Mouse (Mus musculus) thymus, postnatal 14 days (tissue): ENCODE measurements around the gene Inpp5f.
"Not testable (repeated sequence)": the region's sequence is repeated elsewhere in the genome, so short reads cannot be mapped to it uniquely, and the experiment has no call there.

Source experiments
- DNase-seq: peaks from one replicate; pipeline ENCODE4 v3.0.0; 2021

Inpp5f gene

DNA sequence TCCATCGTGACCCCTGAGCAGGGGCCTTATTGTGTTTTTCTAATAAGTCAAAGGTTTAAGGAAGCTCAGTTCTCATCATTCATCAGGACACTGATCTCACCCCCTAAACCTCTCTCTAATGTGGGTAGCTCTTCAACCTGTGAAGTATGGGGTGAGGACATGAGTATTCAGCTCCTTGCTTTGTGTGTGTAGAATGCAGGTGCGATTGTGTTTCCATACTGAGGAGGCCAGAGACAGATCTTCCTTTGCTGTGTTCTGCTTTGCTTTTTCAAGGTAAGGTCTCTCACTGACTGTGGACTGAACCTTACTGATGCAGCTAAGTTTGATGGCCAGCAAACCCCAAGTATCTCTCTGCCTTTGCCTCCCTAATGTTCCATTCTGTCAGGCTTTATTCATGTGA, 14.9 kb upstream of the Inpp5f start:
- no peak for DNase-seq

DNA sequence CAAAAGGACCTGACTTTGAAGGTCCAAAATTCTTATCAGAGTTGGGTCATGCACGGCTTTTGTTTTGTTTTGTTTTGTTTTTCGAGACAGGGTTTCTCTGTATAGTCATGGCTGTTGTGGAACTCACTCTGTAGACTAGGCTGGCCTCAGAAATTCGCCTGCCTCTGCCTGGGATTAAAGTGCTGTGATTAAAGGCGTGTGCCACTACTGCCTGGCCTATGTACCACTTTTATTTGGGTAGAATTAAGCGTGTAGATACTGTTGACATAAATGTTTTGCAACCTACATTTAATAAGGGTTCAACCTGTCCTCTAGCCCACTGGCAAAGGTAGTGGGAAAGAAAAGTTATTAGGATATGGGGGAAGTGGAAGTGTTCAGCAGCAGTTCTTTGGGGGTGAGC, 12.1 kb upstream of the Inpp5f start:
- DNase-seq = no peak

DNA sequence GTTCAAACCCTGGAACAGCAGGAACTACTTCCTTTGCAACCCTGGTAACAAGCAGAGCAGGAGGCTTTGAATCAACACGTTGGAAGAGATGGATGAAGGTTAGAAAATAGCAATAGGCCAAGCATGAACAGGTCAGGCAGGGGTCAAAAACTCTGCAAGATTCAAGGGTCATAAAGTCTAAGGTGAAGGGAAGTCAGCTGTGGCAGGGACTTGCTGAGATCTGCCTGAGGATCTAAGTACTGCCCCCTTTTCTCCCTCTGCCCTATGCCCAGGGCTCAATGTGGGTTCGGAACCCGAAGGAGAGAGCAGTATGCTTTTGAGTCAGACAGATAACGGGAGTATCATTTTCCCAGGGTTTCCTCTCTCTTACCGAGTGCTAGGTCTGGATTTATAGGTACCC, 9.3 kb upstream of the Inpp5f start:
- DNase-seq = no peak

DNA sequence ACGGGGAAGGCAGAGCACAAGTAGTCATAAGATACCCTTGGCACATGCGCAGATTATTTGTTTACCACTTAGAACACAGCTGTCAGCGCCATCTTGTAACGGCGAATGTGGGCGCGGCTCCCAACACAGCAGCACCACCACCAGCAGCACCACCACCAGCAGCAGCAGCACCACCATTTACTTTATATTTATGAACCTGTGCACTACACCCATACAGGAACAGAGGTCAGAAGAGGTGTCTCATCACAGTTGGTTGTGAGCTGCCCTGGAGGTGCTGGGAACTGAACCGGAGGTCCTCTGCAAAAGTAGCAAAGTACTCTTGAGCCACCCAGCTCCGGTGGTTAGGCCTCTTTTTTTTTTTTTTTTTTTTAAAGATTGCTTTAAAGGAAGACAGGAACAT, 1.2 kb upstream of the Inpp5f start:
- DNase-seq = not testable (repeated sequence)

DNA sequence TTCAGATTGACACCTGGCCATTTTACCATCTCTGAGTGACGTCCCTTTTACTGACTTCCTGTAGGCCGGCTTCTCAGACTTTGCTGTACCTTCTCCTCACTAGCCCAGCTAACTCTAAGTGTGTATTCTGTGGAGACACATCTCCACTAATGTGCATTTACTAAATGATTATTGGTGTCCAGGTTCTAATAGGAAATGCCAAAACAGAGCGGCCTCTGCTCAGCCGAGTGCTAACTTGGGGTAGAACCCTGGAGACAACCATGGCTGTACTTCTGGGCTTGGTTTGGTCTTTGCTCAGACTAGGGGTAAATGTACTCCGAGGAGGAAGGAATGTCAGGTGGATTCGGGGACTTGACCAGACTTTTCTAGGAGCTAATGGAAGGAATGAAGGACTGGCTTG, 638 bp upstream of the Inpp5f start:
- no peak for DNase-seq

DNA sequence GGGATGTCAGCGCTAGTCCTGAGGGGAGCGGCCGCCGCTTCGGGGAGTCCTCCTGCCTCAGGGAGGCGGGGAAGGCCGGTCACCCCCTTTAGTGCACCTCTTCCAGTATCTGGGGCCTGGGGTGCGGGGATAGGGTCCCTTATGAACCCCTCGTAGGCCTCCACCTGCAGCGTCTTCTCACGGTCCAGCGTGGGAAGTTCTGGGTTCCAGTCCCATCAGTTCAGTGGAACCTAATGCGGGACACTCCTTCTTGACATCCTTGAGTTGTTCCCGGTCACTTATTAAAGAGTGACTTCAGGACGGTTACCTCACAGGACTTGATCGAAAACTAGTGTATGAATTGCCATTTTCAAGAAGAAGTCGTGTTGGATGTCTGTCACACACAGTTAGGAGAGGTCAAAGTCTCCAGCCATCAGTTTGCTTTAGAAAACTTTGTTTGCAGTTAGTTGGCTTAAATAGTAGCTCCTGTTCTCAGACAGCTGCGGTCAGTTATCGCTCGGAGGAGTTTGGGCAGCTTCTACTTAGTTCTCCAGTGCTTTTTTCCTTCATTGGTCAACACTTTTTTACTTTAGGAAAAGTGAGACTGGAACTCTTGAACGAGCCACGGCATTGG, 777 bp downstream of the Inpp5f start:
- DNase-seq = no peak

DNA sequence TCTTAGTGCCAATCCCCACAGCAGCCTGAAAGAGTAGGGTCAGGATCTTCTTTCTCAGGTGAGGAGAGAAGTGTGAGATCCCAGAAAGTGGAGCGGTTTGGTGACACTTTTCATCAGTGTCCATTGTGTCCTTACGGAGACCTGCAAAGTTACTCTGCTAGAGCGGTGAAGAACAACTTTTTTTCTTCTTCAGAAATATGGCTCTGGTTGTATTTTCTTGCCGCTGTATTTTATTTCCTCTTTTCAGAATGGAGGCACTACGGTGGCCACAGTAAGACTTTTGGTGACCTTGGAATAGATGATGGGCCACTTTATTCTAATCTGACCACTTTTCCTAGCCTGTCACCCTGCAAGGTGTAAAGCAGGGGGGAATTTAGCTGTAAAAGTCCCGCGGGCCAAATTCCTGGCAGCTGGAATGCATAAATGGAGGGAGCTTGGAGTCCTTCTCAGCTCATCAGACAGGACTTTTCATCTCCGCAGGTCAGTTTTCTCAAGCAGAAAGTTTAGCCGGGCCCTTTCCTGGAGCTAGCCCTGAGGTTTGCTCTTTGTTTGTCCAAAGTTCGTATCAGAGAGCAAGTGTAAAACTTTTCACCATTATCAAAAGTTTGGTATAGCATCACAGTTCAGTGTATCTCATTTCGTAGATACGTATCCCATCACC, 1.5 kb downstream of the Inpp5f start:
- no peak for DNase-seq

DNA sequence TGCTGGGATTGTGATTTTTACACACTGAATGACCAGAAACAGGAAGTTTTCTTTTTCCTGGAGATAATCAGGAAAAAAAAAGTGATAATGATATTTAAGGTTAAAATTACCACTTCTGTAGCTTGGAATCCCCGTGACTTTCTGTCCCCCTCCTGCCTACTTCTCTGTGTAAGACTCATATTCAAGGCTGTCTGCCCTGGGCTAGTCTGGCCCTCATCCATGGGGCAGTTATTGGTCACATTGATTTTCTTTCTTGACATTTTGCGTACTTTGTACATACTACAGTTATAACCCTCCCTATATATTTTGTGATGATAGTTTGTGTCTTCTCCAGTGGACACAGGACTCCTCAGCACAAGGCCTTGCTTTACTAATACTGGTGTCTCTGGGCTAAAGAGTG, 2.5 kb downstream of the Inpp5f start:
- no peak for DNase-seq

DNA sequence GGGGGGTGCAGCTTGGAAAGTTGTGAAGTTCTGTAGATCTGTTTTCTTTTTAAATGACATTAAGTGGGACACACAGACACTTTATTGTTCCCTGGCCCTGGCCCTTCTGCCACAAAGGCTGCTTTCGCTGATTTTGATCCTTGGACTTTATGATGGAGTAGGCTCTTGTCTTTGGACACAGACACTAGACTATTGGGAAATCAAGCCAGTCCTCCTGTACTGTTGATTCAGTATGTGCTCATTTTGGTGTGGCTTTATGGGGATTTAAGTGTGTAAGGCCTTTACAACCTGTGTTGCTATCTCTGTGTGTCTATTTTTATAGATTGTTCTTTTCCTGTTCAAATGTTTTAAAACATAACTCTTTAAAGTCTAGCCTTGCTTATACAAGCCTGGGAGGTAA, 6.5 kb downstream of the Inpp5f start:
- DNase-seq = no peak

DNA sequence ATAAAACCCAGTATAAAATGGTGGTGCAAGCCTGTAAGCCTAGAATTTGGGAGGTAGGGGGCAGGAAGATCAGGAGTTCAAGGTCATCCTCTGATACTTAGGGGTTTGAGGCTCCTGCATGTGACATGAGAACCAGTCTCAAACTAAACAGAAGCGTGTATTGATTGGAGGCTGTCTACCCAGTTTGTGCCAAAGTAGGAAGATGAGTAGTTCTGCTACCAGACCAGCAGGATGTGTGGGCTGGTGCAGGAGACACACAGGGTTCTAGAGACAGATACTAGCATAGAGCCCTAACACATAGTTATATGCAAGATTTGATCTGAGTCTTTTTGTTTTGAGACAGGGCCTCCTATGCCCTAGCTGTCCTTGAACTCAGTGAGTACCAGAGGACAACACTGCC, 9.1 kb downstream of the Inpp5f start:
- no peak for DNase-seq

DNA sequence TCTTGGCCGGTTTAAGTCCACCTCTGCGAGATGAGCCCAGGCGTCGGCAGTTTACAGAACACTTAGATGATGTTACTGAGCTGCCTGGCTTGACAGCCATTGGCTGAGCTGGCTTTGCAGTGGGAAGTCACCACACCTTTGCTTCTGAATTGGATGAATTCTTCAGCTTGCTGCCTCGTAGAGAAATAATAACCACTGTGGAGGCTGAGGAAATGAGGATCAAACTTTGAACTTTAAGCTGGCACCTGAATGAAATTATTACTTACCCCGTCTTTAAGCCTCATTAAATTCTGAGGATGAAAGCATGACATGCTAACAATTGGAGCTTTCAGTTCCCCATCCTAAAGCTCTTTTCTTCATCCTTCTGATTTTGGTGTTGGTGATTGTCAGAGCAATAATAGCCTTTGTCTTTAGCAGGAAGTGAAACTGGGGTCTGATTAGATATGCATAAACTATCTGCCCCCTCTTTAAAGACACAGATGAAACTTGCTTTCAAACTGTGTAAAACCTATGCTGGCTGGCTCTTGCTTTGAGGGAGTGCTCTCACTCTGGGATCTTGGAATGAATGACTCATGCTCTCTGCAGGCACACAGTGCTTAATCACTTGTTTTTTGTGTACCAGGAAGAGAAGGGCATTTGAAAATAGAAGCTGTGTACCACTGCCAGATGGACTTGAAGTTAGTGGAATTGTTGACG, 11.3 kb downstream of the Inpp5f start:
- DNase-seq = no peak

DNA sequence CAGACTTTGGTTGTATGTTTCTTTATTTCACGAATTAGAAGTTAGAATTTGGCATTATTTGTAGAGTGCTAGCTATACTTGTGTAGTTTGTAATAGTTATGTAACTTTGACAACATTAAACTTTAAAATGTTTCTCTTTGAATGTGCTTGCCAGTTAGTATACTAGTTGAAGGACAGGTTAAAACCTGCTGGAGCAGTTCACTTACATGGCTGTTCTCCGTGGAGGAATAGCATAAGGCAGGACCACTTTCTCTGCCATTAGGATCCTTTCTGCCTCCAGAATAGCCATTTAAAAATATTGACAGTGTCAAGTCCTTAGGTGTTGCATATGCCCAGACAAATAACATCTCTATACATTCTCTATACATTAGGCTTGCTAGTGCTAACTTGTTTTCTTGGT, 11.9 kb downstream of the Inpp5f start:
- no peak for DNase-seq

DNA sequence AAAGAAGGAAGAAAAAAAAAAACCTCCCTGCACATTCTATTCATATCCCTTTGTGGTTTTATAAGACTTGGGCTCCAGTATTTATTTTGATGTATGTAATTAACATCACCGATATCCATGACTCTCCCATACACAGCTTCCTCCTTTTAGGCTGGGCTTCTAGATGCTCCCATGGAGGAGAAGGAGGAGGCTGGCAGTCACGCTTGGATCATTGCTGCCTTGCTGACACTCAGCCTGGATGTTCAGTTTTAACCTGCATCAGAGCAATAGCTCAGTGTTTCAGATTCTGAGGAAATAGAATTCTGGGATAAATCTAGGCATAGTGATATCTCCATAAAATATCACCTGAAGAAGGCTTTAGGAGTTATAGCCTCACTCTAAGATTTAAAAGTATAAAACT, 14.3 kb downstream of the Inpp5f start:
- DNase-seq = no peak

DNA sequence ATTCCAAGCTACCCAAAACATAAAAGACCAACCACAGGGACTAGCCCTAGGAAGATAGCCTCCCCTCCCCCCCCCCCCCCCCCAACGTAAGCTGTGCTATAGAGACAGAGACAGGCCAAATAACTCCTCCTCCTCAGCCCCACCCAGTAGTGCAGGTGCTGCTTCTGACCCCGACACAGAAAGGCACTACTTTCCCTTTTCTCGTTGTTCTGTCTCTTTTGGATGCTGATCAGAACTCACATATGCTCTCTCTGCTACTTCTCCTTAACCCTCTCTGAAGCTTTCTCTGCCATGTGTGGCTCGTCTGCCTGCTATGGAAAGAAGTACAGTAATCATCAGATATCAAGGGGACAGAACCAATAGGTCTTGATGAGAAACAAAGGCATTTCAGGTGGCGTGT, 15.5 kb downstream of the Inpp5f start:
- peak; percentile 28 for DNase-seq

DNA sequence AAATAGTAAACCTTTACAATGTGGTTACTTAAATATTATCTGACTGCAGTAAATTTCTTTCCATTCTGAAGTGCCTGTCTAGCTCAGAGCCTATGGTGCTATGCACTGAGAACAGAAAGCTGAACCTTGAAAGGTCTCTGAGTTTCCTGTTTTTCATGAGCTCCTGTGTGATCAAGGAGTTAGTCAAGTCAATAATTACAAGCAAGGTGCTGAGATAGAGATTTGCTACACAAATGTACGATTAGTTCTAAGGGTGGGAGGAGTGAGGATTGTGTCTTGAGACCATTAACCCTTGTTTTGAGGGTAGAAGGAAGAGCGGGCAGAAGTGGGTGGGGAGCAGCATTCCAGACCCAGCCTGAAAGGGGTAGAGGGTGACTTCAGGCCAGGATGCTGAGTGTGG, 16.1 kb downstream of the Inpp5f start:
- DNase-seq = no peak

DNA sequence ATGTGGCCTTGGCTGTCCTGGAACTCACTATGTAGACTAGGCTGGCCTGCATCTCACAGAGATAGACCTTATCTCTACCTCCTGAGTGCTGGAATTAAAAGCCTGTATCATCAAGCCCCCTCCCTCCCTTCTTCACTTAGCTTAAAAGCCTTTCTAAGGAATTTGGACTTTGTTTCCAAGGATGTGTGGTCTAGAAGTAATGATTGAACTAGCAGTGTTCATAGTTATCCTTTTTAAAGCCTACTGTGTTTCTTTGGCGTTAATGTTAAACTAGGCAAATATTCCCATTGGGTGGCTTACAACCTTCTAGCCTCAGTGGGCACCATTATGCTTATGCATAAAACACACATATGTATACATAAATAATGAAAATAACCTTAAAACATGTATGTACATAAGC, 16.6 kb downstream of the Inpp5f start:
- DNase-seq = no peak

DNA sequence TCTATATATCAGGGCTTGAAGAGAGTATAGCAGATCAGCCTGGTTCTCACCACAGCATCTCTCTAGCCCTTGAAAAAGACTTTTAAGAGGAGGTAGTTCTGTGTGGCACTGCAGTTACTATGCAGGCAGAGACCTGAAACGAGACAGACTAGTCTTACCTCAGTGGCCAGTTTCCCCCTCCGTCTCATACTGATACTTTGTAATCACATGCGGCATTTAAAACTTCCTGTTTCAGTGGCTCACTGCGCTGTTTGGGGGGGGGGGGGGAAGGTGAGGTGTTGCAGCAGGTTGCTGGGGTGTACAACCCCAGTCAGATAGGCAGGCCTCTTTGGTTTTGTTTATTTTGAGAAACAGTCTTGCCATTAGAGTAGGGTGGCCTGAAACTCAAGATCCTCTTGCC, 22.0 kb downstream of the Inpp5f start:
- DNase-seq = peak; percentile 28

DNA sequence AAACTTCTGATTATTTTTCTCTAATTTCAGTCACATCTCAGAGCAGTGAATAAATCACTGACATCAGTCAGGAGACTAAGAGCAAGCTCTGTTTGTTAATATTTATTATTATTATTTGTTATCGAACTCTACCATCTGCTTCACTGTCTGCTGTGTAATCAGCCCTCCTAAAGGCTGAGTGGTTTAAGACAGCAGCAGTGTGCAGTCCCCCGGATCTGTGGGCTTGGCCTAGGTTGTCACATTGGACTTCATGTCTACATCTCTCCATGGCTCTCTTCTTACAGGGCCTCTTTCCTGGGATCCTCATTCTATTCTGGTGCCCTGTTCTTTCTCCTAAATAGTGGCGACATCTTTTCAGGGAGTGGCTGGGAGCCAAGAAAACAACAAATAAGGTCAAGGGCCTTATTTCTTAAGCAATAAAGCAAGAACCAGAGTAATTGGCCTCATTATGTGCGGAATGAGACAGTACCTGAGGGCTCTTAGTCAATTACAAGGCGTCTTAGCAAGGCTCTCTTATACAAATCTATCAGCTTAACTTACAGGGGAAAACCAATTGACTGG, 28.9 kb downstream of the Inpp5f start:
- no peak for DNase-seq

DNA sequence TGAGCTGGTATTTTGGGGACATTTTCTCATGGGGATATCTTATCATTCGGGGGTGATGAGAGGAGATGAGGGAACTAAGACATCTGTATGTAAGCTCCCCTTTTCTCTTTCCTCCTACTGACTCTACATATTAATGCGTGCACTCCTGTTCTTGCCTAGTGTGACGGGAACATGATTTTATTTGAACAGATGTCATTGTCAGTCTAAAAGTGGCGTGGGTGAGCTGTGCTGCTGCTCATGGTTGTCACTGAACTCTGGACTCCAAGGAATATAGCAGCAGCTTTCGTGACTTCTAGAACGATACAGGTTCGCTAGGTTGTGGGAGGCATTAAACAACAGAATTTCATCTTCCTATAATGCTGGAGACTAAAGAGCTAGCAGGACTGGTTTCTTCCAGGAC, 30.4 kb downstream of the Inpp5f start:
- DNase-seq = no peak

DNA sequence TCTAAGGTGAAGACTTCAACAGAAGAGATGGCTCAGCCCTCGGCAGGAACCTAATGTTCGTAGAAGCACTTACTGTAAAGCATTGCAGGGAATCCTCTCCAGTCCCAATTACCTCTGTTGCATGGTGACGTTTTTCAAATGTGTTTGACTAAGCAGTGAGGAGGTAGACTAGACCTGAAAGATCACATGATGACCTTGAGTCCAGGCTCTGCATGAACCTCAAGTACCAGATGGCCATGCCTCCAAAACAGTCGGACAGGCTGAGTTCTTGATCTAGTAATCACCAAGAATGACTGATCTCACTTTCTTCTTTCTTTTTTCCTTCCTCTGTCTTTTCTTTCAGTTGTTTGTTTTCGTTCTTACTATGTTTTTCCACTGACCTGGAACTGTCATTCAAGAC, 31.3 kb downstream of the Inpp5f start:
- no peak for DNase-seq

DNA sequence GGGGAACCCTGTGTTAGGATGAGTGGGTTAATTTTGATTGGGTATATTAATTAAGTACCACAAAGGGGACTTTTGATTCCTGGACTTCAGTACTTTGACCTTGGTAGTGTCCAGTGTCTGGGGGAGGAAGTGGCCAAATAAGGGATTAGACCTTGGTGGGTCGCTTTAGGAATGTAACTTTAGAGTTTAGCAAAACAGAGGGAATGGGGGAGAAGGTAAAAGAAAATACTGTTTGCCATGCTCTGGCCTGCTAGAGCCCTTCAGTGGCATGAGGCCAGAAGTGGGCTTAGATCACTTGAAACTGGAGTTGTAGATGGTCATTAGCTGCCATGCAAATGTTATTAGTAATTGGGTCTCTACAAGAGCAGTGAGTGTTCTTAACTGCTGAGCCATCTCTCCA, 45.8 kb downstream of the Inpp5f start:
- no peak for DNase-seq

DNA sequence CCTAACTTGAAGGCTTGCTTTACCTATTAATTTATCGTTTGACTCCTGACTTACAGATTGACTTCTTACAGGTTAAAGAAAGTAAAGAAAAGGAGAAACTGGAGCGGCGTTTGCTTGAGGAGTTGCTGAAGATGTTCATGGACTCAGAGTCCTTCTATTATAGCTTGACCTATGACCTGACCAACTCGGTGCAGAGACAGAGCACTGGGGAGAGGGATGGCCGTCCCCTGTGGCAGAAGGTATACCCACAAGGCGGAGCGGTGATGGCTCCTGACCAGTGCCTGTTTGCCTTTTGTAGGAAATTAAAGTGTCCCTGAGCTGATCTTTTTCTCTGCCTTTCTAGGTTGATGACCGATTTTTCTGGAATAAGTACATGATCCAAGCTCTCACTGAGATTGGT, 52.8 kb downstream of the Inpp5f start:
- DNase-seq = no peak

DNA sequence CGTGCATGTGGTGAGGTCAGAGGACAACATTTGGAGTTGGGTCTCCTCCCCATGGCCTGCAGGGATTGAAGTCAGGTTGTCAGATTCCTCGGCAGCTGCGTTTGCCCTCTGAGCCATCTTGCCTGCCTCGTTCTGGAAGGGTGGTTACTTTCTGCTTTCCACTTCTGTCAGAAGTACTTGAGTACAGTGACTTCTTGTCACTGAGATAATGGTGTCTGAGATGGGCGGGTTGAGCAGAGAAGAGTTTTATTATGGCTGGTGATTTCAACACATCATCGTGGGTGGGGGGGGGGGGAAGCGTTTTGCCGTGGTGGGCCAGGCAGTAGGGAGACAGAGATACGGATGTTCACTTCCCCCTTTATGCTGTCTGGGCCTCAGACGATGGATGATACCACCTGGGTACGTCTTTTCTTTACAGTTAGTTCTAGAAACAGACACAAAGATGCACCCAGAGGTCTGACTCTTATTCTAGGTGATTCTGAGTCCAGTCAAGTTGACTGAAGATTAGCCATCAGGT, 53.8 kb downstream of the Inpp5f start:
- DNase-seq = no peak

DNA sequence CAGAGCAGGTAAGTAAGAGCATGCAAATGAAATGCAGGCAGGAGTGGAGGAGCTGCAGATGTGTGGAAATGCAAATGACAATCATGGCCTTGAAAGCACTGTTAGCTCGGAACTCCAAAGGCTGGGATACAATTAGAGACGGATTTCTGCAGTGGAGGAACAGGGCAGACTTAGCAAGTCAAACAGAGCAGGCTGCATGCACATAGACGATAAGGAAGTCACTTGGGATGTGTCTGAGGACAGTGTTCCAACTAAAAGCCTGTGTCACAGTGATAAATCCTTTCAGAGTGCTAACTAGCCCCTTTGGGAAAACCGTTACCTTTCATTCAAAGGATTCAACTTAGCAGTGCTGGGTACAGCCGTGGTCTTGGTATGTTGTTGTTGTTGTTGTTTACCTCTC, 56.7 kb downstream of the Inpp5f start:
- no peak for DNase-seq
